Mouse (Mus musculus): Measurements from ENCODE around the gene Defb20. TPM values are rescaled to one million over a fixed set of nuclear protein-coding genes. Genes with fewer than 3 reads are reported as not detected.
A peak's percentile ranks its signal among the peaks of the same experiment; 100 is the strongest.
"Not testable (repeated sequence)": the region's sequence is repeated elsewhere in the genome, so short reads cannot be mapped to it uniquely, and the experiment has no call there.

Defb20 gene
- not detected in 2 replicates for polyA plus RNA-seq (2015; fragmentation: Nextera tagmentation; extraction: Ambion mirVana)

DNA sequence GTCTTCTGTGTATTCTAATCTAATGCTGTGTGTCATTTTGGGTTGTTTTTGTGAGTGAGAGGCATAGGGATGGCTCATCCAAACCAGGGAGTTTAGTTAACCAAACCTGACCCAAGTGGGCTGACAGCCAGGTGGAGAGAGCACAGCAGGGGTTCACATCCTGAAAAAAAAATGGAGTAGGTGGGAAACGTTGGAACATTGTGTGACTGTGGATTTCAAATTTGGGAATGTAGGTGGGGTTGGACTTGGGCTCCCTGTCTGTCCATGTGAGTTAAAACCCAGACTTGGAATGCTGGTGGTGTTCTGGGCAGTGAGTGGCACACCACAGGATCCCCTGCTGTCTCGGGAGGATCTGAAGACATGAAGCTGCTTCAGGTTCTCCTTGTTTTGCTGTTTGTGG is at the start of gene Defb20:
Gene Defb20, plus strand, starts transcription at position 301 of the 400 bp plus-strand sequence.
- Histone ChIP-seq H3K9ac (ENCODE audit: low read depth, low read length) (no peak within 1 kb of the TSS), H3K4me1 (replicated peaks; ENCODE audit: control insufficient read depth, insufficient read depth, low read length) (no peaks in the 10 kb centered on the region), H3K4me3 (ENCODE audit: low read depth, low read length) (no peak within 1 kb of the TSS), H3K27ac (ENCODE audit: low read depth, low read length) (no peak within 1 kb of the TSS), H3K9me3 (ENCODE audit: control insufficient read depth) (no peaks in the 10 kb centered on the region), H3K4me2 (replicated peaks; ENCODE audit: low read depth) (no peak within 1 kb of the TSS), H3K36me3 (ENCODE audit: control insufficient read depth, insufficient read depth) (no peaks in the 10 kb centered on the region), H3K27me3 (replicated peaks; ENCODE audit: control insufficient read depth, insufficient read depth, low read length) (no peaks in the 10 kb centered on the region)
- TF ChIP-seq CTCF (IDR thresholded peaks at IDR 0.05; ENCODE audit: low read depth) = no peak
- 52% methylated on average over 2 of the region's 2 CpGs for WGBS
- no peak for ATAC-seq

DNA sequence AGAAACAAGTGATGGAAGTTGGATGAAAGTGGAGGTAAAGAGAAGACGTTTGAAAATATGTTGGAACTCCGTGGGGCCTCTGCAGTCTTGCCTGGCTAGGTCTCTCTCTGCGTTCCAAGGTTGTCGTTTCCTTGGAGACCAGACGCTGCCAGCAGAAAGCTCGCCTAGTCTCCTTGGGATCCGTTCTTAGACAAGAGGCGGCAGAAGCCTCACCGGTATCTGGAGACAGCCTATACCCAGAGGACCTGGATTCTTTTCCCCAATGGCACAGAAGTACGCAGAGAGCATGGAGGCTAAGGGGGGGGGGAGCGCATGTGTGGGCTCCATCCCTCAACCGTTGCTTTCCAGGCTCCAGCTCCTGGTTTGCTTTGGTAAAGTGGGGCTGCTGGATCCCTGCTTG is 49.4 kb upstream of the Defb20 start:
- Histone ChIP-seq H3K36me3 (ENCODE audit: control insufficient read depth, insufficient read depth) (no peaks in the 10 kb centered on the region), H3K4me2 (replicated peaks; ENCODE audit: low read depth) (no peak overlapping the region), H3K27ac (ENCODE audit: low read depth, low read length) (no peak overlapping the region), H3K4me1 (replicated peaks; ENCODE audit: control insufficient read depth, insufficient read depth, low read length) (no peaks in the 10 kb centered on the region), H3K9ac (ENCODE audit: low read depth, low read length) (no peak overlapping the region), H3K9me3 (ENCODE audit: control insufficient read depth) (no peaks in the 10 kb centered on the region), H3K4me3 (ENCODE audit: low read depth, low read length) (no peak overlapping the region), H3K27me3 (replicated peaks; ENCODE audit: control insufficient read depth, insufficient read depth, low read length) (no peaks in the 10 kb centered on the region)
- WGBS = 11% methylated on average over 12 of the region's 12 CpGs
- no peak for TF ChIP-seq CTCF (IDR thresholded peaks at IDR 0.05; ENCODE audit: low read depth)
- ATAC-seq = no peak

DNA sequence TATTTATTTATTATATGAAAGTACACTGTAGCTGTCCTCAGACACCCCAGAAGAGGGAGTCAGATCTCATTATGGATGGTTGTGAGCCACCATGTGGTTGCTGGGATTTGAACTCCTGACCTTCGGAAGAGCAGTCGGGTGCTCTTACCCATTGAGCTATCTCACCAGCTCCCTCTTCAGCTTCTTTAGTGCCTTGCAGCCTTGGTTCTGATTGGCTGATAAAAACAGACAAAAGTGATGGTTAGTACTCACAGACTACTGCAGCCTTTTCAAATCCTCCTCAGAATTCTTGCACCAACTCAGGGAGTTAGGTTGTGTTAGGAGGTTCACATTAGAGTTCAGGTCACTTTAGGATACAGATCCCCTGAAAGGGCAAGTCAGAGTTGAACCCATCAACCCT is 48.4 kb upstream of the Defb20 start:
- H3K4me2 ChIP-seq (replicated peaks; ENCODE audit: low read depth); H3K4me1 ChIP-seq (replicated peaks; ENCODE audit: control insufficient read depth, insufficient read depth, low read length); H3K9ac ChIP-seq (ENCODE audit: low read depth, low read length); H3K36me3 ChIP-seq (ENCODE audit: control insufficient read depth, insufficient read depth); H3K4me3 ChIP-seq (ENCODE audit: low read depth, low read length); ATAC-seq; H3K9me3 ChIP-seq (ENCODE audit: control insufficient read depth); H3K27ac ChIP-seq (ENCODE audit: low read depth, low read length); H3K27me3 ChIP-seq (replicated peaks; ENCODE audit: control insufficient read depth, insufficient read depth, low read length): not testable (repeated sequence)
- 0 out of 2 replicates have a peak, but pooled peaks have one; percentile 30 for TF ChIP-seq CTCF (IDR thresholded peaks at IDR 0.05; ENCODE audit: low read depth)
- WGBS = 83% methylated on average over 2 of the region's 2 CpGs

DNA sequence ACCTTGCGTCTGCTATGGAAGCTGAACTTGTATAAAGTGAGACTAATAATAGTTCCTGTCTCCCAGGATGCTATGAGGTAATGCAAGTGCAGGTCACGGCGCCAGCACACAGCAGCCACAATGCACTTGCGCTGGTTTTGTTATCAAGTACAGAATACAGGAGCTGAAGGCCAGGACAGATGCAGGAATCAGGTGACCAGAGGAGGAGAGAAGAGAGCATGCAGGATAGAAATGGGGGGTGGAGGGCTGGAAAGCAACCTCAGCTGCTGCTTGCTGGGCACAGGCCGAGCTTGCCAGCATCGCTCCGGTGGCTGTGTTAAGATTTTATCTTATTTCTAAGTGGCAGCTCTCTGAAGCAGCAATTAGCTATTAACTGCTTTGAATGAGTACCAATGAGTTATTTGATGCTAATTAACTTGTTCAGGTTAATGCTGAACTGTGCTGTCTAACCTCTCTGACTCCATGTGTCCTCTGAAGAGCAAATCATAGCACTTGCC is 40.4 kb upstream of the Defb20 start:
- Histone ChIP-seq H3K9ac (ENCODE audit: low read depth, low read length) (no peak overlapping the region), H3K4me1 (replicated peaks; ENCODE audit: control insufficient read depth, insufficient read depth, low read length) (no peaks in the 10 kb centered on the region), H3K36me3 (ENCODE audit: control insufficient read depth, insufficient read depth) (no peaks in the 10 kb centered on the region), H3K4me3 (ENCODE audit: low read depth, low read length) (no peak overlapping the region), H3K27me3 (replicated peaks; ENCODE audit: control insufficient read depth, insufficient read depth, low read length) (no peaks in the 10 kb centered on the region), H3K9me3 (ENCODE audit: control insufficient read depth) (no peaks in the 10 kb centered on the region), H3K4me2 (replicated peaks; ENCODE audit: low read depth) (no peak overlapping the region), H3K27ac (ENCODE audit: low read depth, low read length) (no peak overlapping the region)
- ATAC-seq = no peak
- no peak for TF ChIP-seq CTCF (IDR thresholded peaks at IDR 0.05; ENCODE audit: low read depth)
- WGBS = 77% methylated on average over 7 of the region's 7 CpGs

DNA sequence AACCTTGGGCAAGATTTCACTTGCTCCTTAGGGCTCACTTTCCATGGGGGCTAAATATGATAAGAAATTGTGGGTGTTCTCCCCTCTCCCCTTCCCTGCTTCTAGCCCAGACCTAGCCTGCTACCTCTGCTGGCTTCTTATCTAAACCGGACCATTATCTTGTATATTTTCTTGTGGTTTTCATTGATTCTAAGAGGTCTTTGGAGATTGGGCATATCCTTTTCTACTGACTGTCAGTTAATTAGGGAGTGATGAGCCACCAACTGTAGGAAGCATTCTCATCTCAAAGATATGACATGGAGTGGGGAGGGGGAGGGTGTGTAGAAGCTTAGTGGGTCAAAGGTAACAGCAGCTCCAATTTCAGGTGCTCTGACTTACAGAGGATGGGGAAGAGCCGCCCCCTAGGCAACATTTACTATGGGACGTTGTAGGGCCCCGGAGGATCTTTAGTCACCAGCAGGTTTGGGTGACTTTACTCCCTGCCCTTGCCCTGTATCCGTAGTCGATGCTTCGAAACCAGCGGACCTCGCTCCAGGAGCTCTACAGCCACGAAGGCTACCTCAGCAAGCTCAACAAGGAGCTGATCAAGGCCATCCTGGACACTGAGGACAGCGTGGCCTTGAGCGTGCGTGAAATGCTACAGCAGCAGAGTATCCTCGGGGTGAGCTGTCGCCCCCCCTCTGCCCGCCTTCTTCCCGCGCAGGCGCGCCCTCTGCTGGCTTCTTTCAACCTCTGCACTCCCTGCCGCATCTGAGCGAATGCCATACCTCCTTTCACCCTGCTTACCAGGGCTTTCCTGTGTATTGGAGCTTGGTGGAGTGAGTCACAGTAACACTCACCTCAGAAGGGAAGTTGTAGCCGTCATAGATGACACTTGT is 39.6 kb upstream of the Defb20 start:
- H3K9ac ChIP-seq (ENCODE audit: low read depth, low read length) = no peak overlapping the region

DNA sequence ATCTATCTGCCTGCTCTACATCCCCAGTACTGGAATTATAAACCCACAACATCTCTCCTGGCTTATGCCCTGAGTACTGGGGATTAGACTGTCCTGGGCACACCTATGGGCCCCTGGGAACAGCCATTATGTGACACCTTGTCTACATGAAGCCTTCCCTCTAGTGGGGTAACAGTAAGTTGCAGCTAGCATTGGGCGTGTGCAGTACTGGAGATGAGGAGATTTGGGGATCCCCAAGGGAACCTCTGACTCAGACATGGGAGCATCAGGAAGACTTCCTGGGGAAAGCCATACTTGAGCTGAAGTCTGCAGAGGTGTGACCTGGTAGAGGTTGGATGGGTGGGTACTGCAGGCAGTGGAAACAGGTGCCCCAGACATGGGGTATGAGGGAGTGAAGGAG is 37.9 kb upstream of the Defb20 start:
- ATAC-seq = 0 out of 2 replicates have a peak, but pooled peaks have one; percentile 41
- 81% methylated on average over 1 of the region's 1 CpGs for WGBS

More for the DNA sequence above, 39.6 kb upstream of the Defb20 start:
- no peaks in the 10 kb centered on the region for H3K27me3 ChIP-seq (replicated peaks; ENCODE audit: control insufficient read depth, insufficient read depth, low read length)
- no peaks in the 10 kb centered on the region for H3K4me1 ChIP-seq (replicated peaks; ENCODE audit: control insufficient read depth, insufficient read depth, low read length)
- H3K27ac ChIP-seq (ENCODE audit: low read depth, low read length) = no peak overlapping the region
- ATAC-seq = peak; percentile 77; the same call in 1 of the 2 replicates
- H3K4me3 ChIP-seq (ENCODE audit: low read depth, low read length) = 0 out of 2 replicates have a peak overlapping the region, but pooled peaks have one; percentile 16
- no peaks in the 10 kb centered on the region for H3K36me3 ChIP-seq (ENCODE audit: control insufficient read depth, insufficient read depth)
- H3K4me2 ChIP-seq (replicated peaks; ENCODE audit: low read depth) = peak overlapping the region; percentile 61
- no peaks in the 10 kb centered on the region for H3K9me3 ChIP-seq (ENCODE audit: control insufficient read depth)
- 4% methylated on average over 23 of the region's 23 CpGs for WGBS
- peak; percentile 99 for TF ChIP-seq CTCF (IDR thresholded peaks at IDR 0.05; ENCODE audit: low read depth)

More for the DNA sequence above, 37.9 kb upstream of the Defb20 start:
- Histone ChIP-seq H3K27me3 (replicated peaks; ENCODE audit: control insufficient read depth, insufficient read depth, low read length) (no peaks in the 10 kb centered on the region), H3K36me3 (ENCODE audit: control insufficient read depth, insufficient read depth) (no peaks in the 10 kb centered on the region), H3K9me3 (ENCODE audit: control insufficient read depth) (no peaks in the 10 kb centered on the region), H3K4me3 (ENCODE audit: low read depth, low read length) (no peak overlapping the region), H3K4me1 (replicated peaks; ENCODE audit: control insufficient read depth, insufficient read depth, low read length) (no peaks in the 10 kb centered on the region), H3K27ac (ENCODE audit: low read depth, low read length) (no peak overlapping the region), H3K4me2 (replicated peaks; ENCODE audit: low read depth) (no peak overlapping the region), H3K9ac (ENCODE audit: low read depth, low read length) (no peak overlapping the region)
- TF ChIP-seq CTCF (IDR thresholded peaks at IDR 0.05; ENCODE audit: low read depth) = peak; percentile 50
